Mouse (Mus musculus) megakaryocyte-erythroid progenitor cell, adult 5-6 weeks (primary cell): ENCODE data around the gene Hspg2. TPM values are rescaled to one million over a fixed set of nuclear protein-coding genes. Genes with fewer than 3 reads are reported as not detected.

ENCODE experiments used
- ATAC-seq: replicated peaks from 2 replicates; pipeline ENCODE4 v1.8.0; 2016; ENCODE audit warnings: mild to moderate bottlenecking, inconsistent platforms; ENCODE audit not compliant: severe bottlenecking, poor library complexity, low FRiP score, low TSS enrichment
- total RNA-seq, 2 experiments: library from RNA; stranded (forward) in 1 of 2; stranded (reverse) in 1 of 2; fragments of 200-1000, 215-1000 nt in 1 of 2; fragments of >200 nt in 1 of 2; fragmentation: Nextera tagmentation in 1 of 2; gene quantifications; 2 replicates each; pipeline ENCODE4 v1.2.3; 2014 to 2017

The Hspg2 gene
- total RNA-seq, 2 experiments from 2014 or later: not detected

DNA sequence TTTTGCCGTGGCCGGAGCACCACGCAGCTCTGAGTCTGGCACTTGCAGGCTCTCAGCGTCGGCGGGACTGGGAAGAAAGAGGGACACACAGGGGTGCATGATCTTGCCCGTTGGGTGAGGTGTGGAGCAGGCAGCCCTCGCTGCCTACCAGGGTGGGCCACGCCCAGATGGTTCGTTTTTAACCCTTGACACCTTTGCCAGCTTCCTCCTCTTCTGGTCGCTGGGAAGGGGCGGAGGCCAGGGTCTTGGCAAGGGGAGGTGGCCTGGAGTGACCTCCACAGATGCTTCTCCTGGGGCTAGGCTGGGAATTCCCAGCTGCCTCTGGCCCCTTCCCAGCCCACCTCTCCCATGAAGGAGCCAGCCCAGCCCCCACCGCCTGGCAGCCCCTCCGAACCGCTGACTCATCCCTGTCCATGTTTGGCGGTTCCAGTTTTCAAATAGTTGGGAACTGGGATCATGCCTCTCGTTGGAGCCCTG lies 8.2 kb downstream of the Hspg2 start:
- ATAC-seq: peak; percentile 20; the same call in 1 of the 2 replicates

DNA sequence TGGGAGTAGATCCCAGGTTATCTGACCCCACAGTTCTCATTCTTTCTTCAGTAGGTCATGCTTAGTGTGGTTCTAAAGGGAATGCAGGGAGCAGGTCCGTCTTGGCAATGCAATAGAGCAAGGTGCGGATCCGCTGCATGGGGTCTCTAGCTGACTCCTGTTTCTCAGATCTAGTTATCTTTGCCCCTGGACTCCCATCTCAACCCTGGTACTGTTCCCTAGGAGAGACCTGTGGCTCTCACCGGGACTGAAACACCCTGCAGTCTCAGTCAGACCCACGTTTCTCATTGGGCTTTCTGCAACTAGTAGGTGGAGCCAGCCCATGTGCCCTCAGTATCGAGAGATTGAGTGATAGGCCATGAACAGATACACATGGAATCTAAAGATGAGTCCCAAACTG lies 9.0 kb downstream of the Hspg2 start:
- no peak for ATAC-seq

DNA sequence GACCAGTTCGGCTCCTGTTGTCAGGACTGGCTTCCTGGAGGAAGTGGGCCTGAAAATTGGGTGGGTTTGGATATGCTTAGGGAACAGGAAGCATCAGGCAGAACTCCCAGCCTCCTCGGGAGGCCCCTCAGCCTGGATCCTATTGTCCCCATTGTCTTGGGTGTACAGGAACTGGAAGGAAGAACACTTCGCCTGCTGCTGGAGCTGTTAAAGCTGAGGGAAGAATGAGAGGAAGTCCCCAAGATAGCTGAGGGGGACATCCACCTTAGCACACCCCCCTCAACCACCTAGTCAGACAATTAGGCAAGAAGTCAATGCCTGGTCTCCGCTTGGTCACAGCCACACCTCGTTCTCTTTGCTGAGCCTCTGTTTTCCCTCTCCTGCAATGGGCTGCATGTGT lies 9.7 kb downstream of the Hspg2 start:
- no peak for ATAC-seq

DNA sequence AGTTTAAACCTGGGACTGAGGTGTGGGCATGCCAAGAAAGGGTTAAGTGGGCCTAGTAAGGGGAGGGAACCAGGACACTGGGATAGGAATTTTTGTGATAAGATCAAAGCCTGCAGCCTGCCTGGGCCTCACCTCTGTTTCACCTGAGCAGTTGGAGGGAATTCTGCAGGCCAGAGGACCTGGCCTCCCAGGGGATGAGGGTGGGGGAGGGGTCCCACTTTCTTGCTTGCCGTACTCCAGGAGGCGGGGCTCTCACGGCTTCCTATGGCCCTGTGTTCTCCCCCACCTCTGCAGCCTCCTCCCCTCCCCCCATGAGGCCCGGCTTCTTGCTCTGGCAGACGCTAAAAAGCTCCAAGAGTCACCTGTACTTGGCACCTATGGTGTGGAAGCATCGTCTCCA lies 11.2 kb downstream of the Hspg2 start:
- ATAC-seq: no peak

DNA sequence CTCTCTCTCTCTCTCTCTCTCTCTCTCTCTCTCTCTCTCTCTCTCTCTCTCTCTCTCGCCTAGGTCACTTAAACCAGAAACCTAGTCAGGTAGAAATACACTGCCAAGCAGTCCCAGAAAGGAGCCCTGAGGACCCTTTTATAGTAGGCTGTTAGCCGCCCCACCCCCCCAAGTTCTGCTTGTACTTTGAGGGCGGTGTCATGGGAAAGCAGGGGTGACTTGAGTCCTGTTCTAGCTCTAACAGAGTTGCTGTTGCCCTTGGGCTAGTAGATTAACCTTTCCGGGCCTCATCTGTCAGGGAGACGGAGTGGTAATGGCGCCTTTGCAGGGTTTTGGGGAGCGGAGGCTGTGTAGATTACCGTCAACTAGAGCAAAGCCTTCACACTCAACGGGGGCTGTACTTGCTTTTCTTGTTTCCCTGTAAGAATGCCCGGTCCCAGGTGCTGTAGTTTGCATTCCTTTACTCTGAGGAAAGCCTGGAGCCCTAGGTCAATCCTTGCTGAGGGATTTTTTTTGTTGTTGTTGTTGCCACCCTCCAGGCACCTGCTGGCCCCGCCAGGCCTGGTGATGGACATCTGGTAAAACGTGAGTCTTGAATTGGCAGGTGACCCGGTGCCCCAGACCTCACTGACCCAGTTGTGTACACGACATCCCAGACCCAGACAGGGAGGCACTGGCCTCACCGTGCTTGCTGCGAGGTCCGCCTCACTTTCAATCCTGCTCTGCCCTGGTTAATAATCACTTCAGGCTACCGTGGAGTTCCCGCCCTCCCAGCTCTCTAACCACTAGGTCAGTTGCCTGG lies 11.8 kb downstream of the Hspg2 start:
- no peak for ATAC-seq

DNA sequence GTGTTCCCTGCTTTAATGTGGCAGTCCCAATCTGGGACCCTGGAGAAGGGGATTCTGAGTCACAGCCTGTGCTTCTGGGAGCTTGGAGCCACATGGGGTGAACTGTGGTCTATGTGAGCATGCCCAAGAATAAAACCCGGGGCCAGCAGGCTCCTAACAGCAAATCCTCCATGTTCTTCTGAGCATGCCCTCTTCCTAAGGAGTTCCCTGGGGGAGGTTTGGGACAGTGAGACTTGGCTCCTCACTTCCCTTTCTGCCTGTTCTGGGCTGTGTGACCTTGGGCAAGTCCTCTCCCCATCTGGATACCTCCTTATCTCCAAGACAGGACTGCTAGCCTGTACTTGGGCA lies 12.4 kb downstream of the Hspg2 start:
- no peak for ATAC-seq

DNA sequence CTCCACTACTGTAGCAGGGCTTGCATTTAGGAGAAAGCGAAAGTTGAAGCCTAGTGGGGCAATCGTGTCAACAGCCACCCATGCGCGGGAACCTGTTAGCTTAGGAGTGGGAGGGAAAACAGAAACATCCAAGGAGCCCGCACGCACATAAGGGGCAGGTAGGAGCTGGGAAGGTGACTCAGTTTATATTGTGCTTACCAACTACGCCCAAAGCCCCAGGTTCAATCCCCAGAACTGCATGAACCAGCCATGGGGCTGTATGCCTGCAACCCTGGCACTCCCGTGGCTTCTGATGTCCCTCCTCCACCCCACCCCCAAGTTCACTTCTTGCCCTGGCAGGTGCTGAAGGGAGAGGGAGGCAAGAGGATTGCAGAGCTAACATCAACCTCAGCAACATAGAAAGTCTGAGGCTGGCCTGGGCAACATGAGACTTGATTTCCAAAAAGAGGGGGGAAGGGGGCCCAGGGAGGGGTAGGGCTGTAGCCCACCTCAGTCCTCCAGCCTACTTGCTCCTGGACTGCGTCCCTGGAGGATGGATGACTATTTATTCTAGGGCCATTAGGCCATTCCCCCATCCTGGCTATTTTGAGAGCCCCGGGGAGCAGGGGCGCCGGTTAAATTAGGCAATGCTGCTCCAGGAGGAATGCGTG lies 12.9 kb downstream of the Hspg2 start:
- no peak for ATAC-seq

DNA sequence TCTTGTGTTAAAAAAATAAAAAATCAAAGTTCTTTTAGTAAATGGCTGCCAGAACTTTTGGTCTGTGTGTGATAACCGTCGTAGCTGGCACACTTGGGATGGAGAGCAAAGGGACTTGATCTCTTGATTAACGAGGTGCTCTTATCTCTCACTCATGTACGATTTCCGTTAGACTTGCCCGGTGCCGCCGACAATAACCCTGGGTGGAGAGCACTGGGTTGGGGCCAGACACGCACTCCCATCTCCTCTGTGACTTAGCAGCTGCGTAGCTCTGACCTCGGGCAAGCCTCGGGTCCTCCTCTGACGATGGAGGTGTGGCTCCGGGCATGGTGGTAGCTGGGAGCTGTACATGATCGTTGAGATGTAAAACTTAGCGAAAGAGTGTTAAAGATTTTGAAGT lies 15.3 kb downstream of the Hspg2 start:
- ATAC-seq: peak; percentile 88

DNA sequence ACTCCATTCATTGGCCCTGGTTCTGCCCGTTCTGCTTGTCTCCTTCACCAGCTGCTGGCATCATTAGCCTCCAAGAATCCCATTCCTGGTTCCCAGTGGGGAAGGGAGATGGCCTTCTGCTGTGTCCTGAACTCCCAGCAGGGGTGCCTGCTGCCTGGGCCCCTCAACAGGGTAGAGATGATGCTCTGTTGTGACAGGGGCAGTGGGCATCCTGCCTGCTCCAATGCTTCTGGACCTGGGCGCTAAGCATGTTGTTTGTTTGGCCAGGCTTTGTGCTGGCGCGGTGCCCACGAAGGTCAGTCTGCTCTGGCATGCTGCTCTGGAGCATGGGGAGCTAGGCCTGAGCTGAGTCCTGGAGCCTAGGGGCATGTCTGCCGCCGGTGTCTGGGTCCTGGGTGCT lies 16.0 kb downstream of the Hspg2 start:
- ATAC-seq: 0 out of 2 replicates have a peak, but pooled peaks have one; percentile 8

DNA sequence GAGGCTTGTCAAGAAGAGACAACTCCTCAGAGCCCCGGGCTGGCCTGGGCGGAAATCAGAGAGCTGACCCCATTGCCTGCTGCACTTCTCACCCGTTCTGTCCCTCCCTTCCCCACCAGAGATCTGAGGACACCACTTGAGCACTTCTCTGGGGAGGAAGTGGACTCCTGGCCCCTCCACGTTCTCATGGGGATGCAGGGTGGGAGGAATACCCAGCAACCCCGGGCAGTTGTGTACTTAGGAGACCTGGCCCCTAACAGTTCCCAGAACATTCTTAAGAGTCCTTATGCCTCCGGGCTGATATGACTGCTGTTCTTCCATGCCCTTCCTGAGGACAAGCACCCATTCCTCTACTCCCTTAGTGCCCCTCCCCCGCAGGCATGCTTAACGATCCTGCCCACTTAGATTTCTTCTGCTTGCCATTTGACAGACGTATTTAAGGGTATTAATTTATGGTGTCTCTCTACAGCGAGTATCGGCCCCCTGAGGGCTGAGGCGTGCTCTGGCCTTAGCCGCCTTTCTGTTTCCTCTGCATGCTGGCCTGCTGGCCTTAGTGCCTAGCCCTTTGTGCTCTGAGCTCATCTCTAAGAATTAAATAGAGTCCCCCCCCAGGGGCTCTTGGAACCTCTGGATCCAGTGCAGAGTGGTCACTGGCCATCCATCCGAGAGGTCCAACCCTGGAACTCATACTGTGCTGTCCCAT lies 16.8 kb downstream of the Hspg2 start:
- no peak for ATAC-seq

DNA sequence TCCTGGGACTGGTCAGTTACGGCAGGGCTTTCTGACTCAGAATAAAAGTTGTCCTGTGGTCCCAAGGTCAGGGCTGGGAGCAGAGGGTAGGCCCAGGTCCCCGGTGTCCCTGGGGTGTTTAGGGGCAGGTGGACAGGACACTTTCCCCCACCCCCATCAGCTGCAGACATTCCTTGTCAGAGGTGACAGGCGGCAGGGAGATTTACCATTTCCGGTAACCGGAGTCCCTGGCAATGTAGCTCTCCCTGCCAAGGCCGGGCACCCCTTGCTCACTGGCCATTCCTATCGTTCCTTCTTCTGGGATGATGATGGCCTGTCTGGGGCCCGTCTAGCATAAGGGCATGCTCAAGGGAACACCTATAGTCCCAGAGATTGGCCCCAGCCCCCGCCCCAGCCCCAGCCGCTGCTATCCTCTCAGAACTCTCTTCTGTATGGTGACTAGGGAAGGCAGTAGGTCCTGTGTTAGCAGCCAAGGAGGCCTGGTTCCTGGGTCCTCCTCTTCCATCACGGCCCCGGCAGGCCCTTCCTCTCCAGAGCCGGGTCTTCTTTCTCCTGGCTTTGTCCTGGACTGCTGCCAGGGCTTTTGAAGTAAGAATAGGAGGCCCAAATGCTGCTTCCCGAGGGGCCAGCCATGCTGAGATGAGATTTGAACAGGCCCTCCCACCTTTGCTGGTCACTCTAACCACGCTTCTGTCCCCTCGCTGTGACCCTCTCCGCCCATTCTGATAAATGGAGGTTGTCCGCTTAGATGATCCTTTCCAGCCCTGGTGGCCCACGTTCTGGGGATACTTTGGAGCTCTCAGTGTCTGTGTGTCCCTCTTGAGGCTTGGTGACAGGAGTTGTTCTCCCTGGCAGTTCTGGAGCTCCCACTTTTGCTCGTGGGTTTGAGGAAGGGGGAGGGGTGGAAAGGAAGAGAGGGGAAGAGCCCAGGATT lies 17.8 kb downstream of the Hspg2 start:
- ATAC-seq: no peak

DNA sequence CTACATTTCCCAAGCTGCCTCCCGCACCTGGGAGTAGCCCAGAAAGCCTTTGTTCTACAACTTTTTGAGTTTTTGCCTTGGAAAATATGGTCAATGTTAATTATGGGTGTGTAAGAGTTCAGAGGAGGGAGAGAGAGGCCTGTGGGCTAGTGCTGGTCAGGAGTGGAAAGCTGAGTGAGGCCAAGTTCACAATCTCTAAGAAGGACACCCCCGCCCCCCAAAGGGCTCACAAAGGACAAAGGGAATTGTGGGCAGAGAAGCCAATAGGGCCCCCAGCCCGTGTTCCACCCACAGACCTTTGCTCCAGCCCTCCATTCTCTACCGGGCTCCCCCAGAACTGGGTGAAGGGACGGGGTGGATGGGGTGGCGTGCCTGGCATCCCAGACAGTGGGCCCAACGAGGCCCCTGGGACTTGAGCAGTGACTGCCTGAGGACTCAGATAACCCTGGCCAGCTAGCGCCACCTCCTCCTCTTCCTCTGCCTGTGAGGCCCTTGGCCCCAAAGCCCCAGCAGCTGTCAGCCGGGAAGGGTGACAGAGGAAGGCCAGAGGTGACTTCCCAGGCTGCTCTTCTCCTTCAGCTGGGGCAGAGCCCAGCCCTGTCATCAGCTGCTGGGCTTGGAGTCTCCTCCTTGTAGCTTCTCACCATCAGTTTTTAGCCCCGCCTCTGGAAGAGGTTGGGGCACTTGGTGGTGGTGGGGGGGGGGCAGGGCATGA lies 18.9 kb downstream of the Hspg2 start:
- no peak for ATAC-seq

DNA sequence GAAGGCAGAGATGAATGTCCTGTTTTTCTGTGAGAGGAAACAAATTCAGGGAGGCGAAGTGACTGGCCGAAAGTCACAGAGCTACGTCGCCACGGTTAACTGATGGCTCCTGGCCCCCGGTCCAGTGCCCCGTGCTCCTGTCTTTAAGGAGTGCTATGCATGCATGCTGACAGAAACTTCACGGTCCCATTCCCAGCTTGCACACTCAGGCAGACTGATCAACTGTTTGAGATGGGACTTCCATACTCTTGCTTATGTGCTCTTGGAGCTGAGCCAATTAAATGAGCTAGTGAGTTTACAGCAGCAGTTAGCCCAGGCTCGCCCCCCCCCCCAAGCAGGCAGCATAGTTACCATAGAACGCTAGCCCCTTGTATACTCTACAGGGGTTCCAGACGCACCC lies 19.5 kb downstream of the Hspg2 start:
- no peak for ATAC-seq

DNA sequence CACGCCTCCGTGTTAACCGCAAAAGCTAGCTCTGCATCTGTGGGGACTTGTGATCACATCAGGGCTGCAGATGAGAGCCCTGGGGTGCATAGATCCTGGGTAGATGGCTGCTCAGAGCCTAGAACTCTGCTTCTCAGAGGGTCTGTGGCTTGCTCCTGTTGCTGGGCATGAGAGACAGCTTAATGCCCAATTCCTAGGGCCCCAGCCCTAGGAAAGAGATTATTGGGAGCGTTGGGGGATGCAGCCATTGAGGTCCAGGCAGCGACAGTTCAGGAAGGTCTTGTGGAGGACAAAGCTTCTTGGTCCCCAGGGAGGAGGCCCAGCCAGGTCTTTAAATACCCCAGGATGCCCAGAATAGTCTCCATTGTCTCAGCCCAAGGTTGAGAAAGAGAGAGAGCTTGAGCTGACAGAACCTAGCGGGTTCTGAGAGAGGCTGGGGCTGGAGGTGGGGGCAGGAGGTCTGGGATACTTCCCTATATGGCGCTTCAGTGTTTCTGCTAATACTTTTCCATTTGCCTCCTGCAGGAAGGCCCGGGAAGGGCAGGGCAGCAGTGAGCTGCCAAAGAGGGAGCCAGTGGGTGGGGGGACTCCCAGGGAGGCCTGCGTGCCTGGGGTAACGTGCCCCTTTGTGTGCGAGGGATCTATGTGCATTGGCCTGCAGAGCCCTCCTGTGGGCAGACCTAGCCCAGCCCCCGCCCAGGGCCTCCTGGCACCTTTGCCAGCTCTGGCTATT lies 20.2 kb downstream of the Hspg2 start:
- 0 out of 2 replicates have a peak, but pooled peaks have one; percentile 7 for ATAC-seq

DNA sequence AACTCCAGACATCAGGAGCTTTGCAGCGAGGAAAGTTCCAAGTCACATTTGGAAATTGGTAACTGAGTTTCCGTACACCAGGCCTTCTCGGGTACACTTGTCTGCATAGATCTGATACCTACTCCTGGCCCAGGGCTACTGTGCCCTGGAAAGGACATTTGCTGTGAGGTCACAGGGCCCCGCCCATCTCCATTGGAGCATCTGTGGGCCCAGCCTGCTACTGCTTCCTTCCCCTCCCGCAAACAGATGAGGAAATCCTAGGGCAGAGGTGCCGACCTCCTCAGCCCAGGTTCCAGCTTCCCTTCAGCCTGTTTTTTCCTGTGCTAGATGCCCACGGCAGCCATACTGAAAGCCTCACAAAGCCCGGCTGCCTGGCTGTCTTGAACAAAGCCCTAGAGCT lies 21.4 kb downstream of the Hspg2 start:
- ATAC-seq: no peak

DNA sequence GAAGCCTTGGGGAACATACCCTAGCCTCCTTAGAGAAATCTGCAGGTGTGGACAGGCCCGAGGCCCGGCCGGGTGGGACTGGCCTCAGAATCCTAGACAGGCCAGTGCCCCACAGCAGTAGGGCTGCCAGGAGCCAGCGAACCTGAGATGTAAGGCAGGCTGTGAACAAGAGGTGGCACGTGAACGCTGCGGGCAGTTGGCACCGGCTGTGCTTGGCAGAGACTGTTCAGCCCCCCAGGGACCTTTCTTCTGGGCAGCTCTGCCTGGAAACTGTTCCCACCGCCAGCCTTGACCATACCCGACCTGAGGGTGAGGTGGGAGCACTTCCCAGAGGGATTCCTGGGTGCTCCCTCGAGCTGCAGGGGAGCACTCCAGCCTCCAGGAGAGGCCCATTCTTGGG lies 24.0 kb downstream of the Hspg2 start:
- ATAC-seq: no peak

DNA sequence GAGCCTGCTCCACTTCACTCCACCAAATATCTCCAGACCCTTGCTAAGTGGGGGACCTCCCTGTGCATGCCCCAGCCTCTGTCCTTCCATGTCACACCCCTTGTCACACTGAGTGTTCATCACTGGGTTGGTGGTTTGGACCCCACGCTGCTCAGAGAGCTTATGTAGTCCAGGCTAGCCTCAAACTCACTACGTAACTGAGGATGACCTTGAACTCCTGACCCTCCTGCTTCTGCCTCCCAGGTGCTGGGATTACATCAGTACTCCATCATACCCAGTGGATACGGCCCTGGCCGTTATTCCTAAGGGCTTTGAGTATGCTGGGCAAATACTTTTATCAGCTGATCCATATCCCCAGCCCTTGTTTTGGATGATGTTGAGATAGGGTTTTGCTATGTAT lies 24.6 kb downstream of the Hspg2 start:
- ATAC-seq: no peak
